Mouse (Mus musculus) hindbrain, embryonic 12.5 days (tissue): Measurements from ENCODE around the gene Fxyd2. TPM values are rescaled to one million over a fixed set of nuclear protein-coding genes. Genes with fewer than 3 reads are reported as not detected.
A peak's percentile ranks its signal among the peaks of the same experiment; 100 is the strongest.

ENCODE experiments used
- ATAC-seq: fragments of 200-750 bp; cut with Nextera tagmentation; 2 replicates; pipeline ENCODE4 v1.8.0; 2017; ENCODE audit warnings: moderate TSS enrichment; ENCODE audit not compliant: low FRiP score
- H3K27ac ChIP-seq: fragments of 300-500 bp; sonication (generic); 2 replicates; pipeline ENCODE4 v1.5.1; 2016; ENCODE audit warnings: mild to moderate bottlenecking
- H3K27me3 ChIP-seq: fragments of 300-500 bp; sonication (generic); 2 replicates; pipeline ENCODE4 v1.6.1; 2016; ENCODE audit warnings: mild to moderate bottlenecking
- H3K36me3 ChIP-seq: fragments of 300-500 bp; sonication (generic); 2 replicates; pipeline ENCODE4 v1.6.1; 2016; ENCODE audit warnings: mild to moderate bottlenecking
- H3K4me1 ChIP-seq: fragments of 300-500 bp; sonication (generic); 2 replicates; pipeline ENCODE4 v1.6.1; 2016
- H3K4me2 ChIP-seq: fragments of 300-500 bp; sonication (generic); replicated peaks from 2 replicates; pipeline ENCODE4 v1.6.1; 2016; ENCODE audit warnings: mild to moderate bottlenecking
- H3K4me3 ChIP-seq: fragments of 300-500 bp; sonication (generic); 2 replicates; pipeline ENCODE4 v1.5.1; 2016; ENCODE audit warnings: mild to moderate bottlenecking
- H3K9ac ChIP-seq: fragments of 300-500 bp; sonication (generic); 2 replicates; pipeline ENCODE4 v1.6.1; 2016; ENCODE audit warnings: mild to moderate bottlenecking, moderate library complexity
- H3K9me3 ChIP-seq: fragments of 300-500 bp; sonication (generic); replicated peaks from 2 replicates; pipeline ENCODE4 v1.6.1; 2016; ENCODE audit warnings: mild to moderate bottlenecking
- WGBS: fragments of 180-500 bp; shearing (Covaris S2); methylation state at CpG from one replicate; pipeline ENCODE4 v1.1.7; 2016; 5-methylcytosine and 5-hydroxymethylcytosine counted together
- polyA plus RNA-seq: library from polyadenylated mRNA; unstranded; fragments of >200 nt; fragmentation: Nextera tagmentation; extraction: Ambion mirVana; gene quantifications from 2 replicates; pipeline ENCODE4 v1.2.1, GENCODE M21; 2016

Gene Fxyd2
- polyA plus RNA-seq, 1 experiment from 2014 or later = 2.1 TPM

DNA sequence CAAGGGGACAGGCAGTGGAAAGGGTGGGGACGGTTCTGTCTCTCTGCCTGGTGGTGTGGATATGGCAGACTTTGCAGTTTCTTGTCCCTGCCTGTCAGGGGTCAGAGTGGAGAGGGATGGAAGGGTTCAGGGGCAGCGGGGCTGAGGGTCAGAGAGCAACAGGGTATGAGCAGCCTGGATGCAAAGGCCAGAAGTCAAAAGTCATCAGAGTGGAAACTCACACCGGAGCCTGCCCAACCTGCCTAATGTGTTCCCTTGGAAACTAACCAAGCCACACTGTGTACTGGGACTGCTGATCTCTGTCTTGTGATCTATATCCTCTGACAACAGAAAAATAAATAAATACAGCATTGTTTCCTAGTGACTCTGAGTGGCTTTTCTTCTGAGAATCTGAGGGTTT is 3.7 kb upstream of the Fxyd2 start:
- no peaks in the 10 kb centered on the region for H3K9me3 ChIP-seq
- H3K4me2 ChIP-seq = no peak overlapping the region
- WGBS = 44% methylated on average over 3 of the region's 3 CpGs
- H3K4me3 ChIP-seq = no peak overlapping the region
- H3K4me1 ChIP-seq = no peaks in the 10 kb centered on the region
- no peak overlapping the region for H3K9ac ChIP-seq
- H3K36me3 ChIP-seq = peaks cover 41% of the 10 kb centered on the region
- no peaks in the 10 kb centered on the region; the same call in 1 of the 2 replicates for H3K27me3 ChIP-seq
- ATAC-seq = no peak
- no peak overlapping the region for H3K27ac ChIP-seq

- H3K9me3 ChIP-seq = no peaks in the 10 kb centered on the region
- 45% methylated on average over 1 of the region's 1 CpGs for WGBS
- no peak overlapping the region for H3K4me3 ChIP-seq
- H3K36me3 ChIP-seq = peaks cover 28% of the 10 kb centered on the region
- H3K27me3 ChIP-seq = peaks cover 6% of the 10 kb centered on the region
- H3K4me2 ChIP-seq = no peak overlapping the region
- no peak for ATAC-seq
- no peak overlapping the region for H3K9ac ChIP-seq
- H3K27ac ChIP-seq = no peak overlapping the region
- H3K4me1 ChIP-seq = no peaks in the 10 kb centered on the region
Measured at GRCm38 (mm10) chr9:45398336-45398735, 1.1 kb upstream of the Fxyd2 start.

- Histone ChIP-seq H3K9me3 (no peaks in the 10 kb centered on the region), H3K36me3 (no peaks in the 10 kb centered on the region), H3K27ac (no peak overlapping the region), H3K27me3 (peaks cover 9% of the 10 kb centered on the region), H3K9ac (no peak overlapping the region), H3K4me2 (no peak overlapping the region), H3K4me3 (no peak overlapping the region), H3K4me1 (no peaks in the 10 kb centered on the region)
- WGBS = 53% methylated on average over 4 of the region's 4 CpGs
- ATAC-seq = no peak
Measured at GRCm38 (mm10) chr9:45401851-45402250, 2.4 kb downstream of the Fxyd2 start.

GRCm38 (mm10) chr9:45402957-45403356 is 3.5 kb downstream of the Fxyd2 start:
- Histone ChIP-seq H3K4me3 (no peak overlapping the region), H3K36me3 (no peaks in the 10 kb centered on the region), H3K4me1 (no peaks in the 10 kb centered on the region), H3K27me3 (peaks cover 10% of the 10 kb centered on the region), H3K4me2 (no peak overlapping the region), H3K27ac (no peak overlapping the region), H3K9me3 (no peaks in the 10 kb centered on the region), H3K9ac (no peak overlapping the region)
- 31% methylated on average over 2 of the region's 2 CpGs for WGBS
- no peak for ATAC-seq

DNA sequence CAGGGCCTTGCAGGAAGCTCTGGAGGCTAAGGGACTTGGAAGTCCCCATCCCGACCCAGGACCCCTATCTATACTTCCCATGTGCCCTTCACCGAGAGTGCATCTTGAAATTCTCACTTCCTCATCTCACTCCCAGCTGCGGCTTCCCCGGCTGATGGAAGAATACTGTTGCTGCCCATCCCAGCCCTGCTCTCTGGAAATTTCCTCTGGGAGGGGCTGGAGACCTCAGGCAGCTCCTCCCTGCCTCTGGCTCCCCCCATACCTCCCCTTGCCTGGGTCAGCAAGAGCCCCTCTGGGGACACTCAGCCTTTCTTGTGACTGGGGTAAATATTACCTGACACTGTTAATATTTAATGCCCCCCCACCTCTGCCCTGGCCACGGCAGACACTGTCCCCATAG is 6.2 kb downstream of the Fxyd2 start:
- Histone ChIP-seq H3K9ac (no peak overlapping the region), H3K27me3 (peaks cover 18% of the 10 kb centered on the region), H3K4me1 (no peaks in the 10 kb centered on the region), H3K4me3 (no peak overlapping the region), H3K9me3 (no peaks in the 10 kb centered on the region), H3K36me3 (no peaks in the 10 kb centered on the region), H3K4me2 (no peak overlapping the region), H3K27ac (no peak overlapping the region)
- ATAC-seq = no peak
- 58% methylated on average over 5 of the region's 5 CpGs for WGBS

DNA sequence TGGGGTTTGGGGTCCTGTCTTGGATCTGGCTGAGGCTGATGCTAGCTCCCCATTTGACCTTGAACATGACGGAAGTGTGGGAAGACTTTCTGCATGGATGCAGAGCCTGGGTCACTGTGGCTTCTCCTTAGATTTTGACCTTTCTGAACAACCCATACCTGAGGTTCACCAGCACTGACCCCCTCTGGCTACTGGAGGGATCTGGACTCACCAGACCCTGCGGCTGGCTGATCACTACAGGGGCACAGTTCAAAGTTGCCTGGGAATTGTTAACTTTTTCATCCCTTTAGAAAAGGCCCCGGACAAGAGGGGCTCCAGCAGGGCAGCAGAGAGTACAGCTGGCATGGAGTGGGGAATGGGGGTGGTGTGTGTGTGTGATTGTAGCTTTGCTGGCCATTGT is 7.3 kb downstream of the Fxyd2 start:
- no peak overlapping the region for H3K4me2 ChIP-seq
- no peaks in the 10 kb centered on the region for H3K36me3 ChIP-seq
- WGBS = 91% methylated on average over 3 of the region's 3 CpGs
- no peaks in the 10 kb centered on the region for H3K4me1 ChIP-seq
- H3K9ac ChIP-seq = no peak overlapping the region
- H3K27ac ChIP-seq = no peak overlapping the region
- no peak for ATAC-seq
- H3K9me3 ChIP-seq = no peaks in the 10 kb centered on the region
- H3K27me3 ChIP-seq = peaks cover 23% of the 10 kb centered on the region
- no peak overlapping the region for H3K4me3 ChIP-seq

DNA sequence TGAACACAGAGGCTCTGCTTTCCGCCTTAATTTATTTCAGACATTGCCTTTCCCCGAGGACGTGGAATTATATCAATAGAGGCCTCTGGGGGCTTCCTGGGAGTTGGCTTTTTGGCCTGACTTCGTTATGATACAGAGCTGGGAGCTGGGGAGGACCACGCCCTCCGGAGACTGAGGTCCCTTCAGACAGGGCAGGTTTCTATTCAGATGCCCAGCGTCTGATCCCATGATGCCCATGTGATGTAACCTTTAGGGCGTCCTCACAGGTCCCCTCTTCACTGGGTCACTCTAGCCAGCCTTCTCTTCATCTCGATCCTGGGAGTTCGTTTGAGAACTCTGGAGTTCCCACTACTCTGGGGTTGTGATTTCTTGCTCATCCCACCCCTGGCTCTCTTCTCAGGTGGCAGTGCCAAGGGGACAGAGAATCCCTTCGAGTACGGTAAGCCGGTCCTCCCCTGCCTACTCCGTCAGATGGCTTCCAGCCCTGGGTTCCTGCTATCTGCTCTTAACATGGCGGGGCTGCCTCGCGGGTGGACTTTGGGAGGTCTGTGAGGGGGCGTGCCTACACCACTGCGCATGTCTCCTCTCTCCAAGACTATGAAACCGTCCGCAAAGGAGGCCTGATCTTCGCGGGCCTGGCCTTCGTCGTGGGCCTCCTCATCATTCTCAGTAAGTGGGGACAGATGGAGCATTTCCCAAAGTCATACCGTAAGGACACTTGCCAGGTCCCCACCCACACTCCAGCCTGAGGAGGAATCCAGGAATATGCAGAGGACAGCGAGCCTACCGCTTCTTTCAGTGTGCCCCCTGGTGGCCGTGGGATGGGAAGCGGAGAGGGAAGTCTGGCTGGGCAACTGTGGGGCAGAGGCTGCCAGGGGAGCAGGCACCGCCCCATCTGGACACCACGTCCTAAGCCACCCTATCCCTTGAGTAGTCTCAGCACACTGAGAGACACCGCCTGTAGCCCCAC is 8.5 kb downstream of the Fxyd2 start:
- Histone ChIP-seq H3K9ac (no peak overlapping the region), H3K36me3 (no peaks in the 10 kb centered on the region), H3K27me3 (peaks cover 19% of the 10 kb centered on the region), H3K9me3 (no peaks in the 10 kb centered on the region), H3K4me2 (peak overlapping the region; percentile 50), H3K4me3 (peak overlapping the region; percentile 25), H3K27ac (no peak overlapping the region), H3K4me1 (no peaks in the 10 kb centered on the region)
- 0 out of 2 replicates have a peak, but pooled peaks have one; percentile 35 for ATAC-seq
- WGBS = 41% methylated on average over 33 of the region's 33 CpGs

DNA sequence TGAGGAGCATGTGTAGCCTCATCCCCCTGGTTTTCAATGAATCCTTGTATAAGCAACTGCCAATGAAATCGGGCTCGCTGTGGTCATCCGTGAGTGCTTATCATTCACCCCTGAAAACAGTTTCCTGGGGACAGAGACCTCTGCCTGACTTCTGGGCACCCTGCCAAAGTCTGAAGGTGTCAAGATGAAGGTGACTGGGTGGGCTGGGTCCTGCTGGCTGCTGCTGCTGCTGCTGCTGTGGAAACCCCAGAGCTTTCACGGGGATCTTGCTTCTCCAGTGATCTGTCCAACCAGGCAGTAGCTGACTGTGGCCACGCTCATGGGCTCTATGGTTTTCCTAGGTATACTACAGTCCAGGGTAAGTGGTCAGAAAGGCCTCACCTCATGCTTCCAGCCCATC is 10.7 kb downstream of the Fxyd2 start:
- Histone ChIP-seq H3K4me1 (no peaks in the 10 kb centered on the region), H3K4me3 (no peak overlapping the region), H3K9ac (no peak overlapping the region), H3K36me3 (no peaks in the 10 kb centered on the region), H3K4me2 (no peak overlapping the region), H3K9me3 (no peaks in the 10 kb centered on the region), H3K27me3 (peaks cover 14% of the 10 kb centered on the region; the same call in 1 of the 2 replicates), H3K27ac (no peak overlapping the region)
- WGBS = 85% methylated on average over 5 of the region's 5 CpGs
- ATAC-seq = no peak

GRCm38 (mm10) chr9:45410614-45411013 is 11.1 kb downstream of the Fxyd2 start:
- H3K27me3 ChIP-seq = peaks cover 14% of the 10 kb centered on the region; the same call in 1 of the 2 replicates
- no peak overlapping the region for H3K27ac ChIP-seq
- WGBS = 95% methylated on average over 2 of the region's 2 CpGs
- H3K4me2 ChIP-seq = no peak overlapping the region
- H3K4me3 ChIP-seq = no peak overlapping the region
- no peaks in the 10 kb centered on the region for H3K4me1 ChIP-seq
- H3K9ac ChIP-seq = no peak overlapping the region
- no peak for ATAC-seq
- no peaks in the 10 kb centered on the region for H3K9me3 ChIP-seq
- no peaks in the 10 kb centered on the region for H3K36me3 ChIP-seq

- no peaks in the 10 kb centered on the region for H3K9me3 ChIP-seq
- H3K4me1 ChIP-seq = no peaks in the 10 kb centered on the region
- H3K36me3 ChIP-seq = no peaks in the 10 kb centered on the region
- no peak overlapping the region for H3K9ac ChIP-seq
- WGBS = 85% methylated on average over 3 of the region's 3 CpGs
- no peak for ATAC-seq
- no peak overlapping the region for H3K4me2 ChIP-seq
- H3K4me3 ChIP-seq = no peak overlapping the region
- H3K27ac ChIP-seq = no peak overlapping the region
- peaks cover 14% of the 10 kb centered on the region; the same call in 1 of the 2 replicates for H3K27me3 ChIP-seq
Measured at GRCm38 (mm10) chr9:45411111-45411510, 11.6 kb downstream of the Fxyd2 start.

DNA sequence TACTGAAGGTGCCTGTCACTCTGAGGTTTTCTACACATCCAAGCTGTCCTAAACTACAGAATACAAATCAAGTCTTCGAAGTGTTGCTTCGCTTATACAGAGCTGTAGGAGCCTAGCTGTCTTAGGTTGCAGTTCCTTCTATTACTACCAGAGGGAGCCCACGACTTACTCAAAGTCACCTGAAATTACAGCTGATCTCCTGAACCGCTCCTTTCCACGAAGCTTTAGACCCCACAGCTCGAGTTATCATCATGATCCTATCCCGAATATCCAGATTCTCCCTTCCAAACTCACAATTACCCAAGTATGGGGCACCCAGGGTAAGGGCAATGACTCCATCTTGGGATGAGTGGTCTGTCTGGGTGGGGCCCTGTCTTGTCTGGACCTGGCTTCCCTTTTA is 12.3 kb downstream of the Fxyd2 start:
- Histone ChIP-seq H3K4me1 (no peaks in the 10 kb centered on the region), H3K27ac (no peak overlapping the region), H3K27me3 (peaks cover 14% of the 10 kb centered on the region; the same call in 1 of the 2 replicates), H3K4me3 (no peak overlapping the region), H3K9me3 (no peaks in the 10 kb centered on the region), H3K9ac (no peak overlapping the region), H3K36me3 (no peaks in the 10 kb centered on the region), H3K4me2 (peak overlapping the region; percentile 24)
- 23% methylated on average over 7 of the region's 7 CpGs for WGBS
- ATAC-seq = peak; percentile 41

DNA sequence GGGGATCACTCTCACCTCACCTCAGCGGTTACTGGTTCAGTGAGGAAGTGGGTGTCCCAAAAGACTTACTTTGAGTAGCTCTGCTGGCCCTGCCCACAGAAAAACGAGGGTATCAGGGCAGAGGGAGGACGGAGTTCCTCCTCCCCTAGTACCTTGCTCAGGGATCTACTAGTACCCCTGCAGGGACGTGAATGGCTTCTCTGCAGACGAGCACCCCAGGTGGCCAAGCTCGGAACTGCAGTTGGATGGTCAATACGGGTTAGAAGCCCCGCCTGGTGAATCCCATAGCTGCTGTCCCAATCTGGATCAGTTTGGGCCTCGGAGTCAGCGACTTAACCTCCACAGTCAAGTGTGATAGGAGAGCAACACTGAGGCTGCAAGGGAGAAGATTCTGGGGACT is 12.8 kb downstream of the Fxyd2 start:
- Histone ChIP-seq H3K4me3 (no peak overlapping the region), H3K4me1 (no peaks in the 10 kb centered on the region), H3K27me3 (peaks cover 14% of the 10 kb centered on the region; the same call in 1 of the 2 replicates), H3K4me2 (peak overlapping the region; percentile 24), H3K9me3 (no peaks in the 10 kb centered on the region), H3K36me3 (no peaks in the 10 kb centered on the region), H3K27ac (no peak overlapping the region), H3K9ac (no peak overlapping the region)
- peak; percentile 32; the same call in 1 of the 2 replicates for ATAC-seq
- 7% methylated on average over 10 of the region's 10 CpGs for WGBS
